Mouse (Mus musculus): ENCODE data around the gene Cyfip2. TPM values are rescaled to one million over a fixed set of nuclear protein-coding genes. Genes with fewer than 3 reads are reported as not detected.

Gene Cyfip2
- polyA plus RNA-seq, 1 experiment from 2014 or later, result 8.9 TPM

GRCm38 (mm10) chr11:46299901-46300300 lies 12.8 kb downstream of the Cyfip2 start:
- no peaks in the 10 kb centered on the region for H3K9me3 ChIP-seq (ENCODE audit: control insufficient read depth, low read length)
- H3K27me3 ChIP-seq (ENCODE audit: control insufficient read depth, insufficient read depth, low read length), result no peaks in the 10 kb centered on the region
- H3K9ac ChIP-seq (ENCODE audit: low read length), result no peak overlapping the region
- H3K4me2 ChIP-seq (ENCODE audit: low read length), result no peak overlapping the region
- no peak for ATAC-seq (ENCODE audit: insufficient number of reproducible peaks, insufficient read depth, low FRiP score, low read depth)
- H3K36me3 ChIP-seq (ENCODE audit: control insufficient read depth, insufficient read depth, low read length), result no peaks in the 10 kb centered on the region
- no peaks in the 10 kb centered on the region for H3K4me1 ChIP-seq (ENCODE audit: control insufficient read depth in 2 of 2, insufficient read depth in 2 of 2, low read length in 2 of 2)
- no peak overlapping the region for H3K27ac ChIP-seq (replicated peaks in 1 of 2; ENCODE audit: control insufficient read depth in 1 of 2, insufficient read depth in 1 of 2, low read depth in 2 of 2, low read length in 2 of 2)
- 68% methylated on average over 6 of the region's 6 CpGs for WGBS
- H3K4me3 ChIP-seq (ENCODE audit: control insufficient read depth in 1 of 2, insufficient read depth in 1 of 2, low read depth in 1 of 2, low read length in 2 of 2), result no peak overlapping the region

DNA sequence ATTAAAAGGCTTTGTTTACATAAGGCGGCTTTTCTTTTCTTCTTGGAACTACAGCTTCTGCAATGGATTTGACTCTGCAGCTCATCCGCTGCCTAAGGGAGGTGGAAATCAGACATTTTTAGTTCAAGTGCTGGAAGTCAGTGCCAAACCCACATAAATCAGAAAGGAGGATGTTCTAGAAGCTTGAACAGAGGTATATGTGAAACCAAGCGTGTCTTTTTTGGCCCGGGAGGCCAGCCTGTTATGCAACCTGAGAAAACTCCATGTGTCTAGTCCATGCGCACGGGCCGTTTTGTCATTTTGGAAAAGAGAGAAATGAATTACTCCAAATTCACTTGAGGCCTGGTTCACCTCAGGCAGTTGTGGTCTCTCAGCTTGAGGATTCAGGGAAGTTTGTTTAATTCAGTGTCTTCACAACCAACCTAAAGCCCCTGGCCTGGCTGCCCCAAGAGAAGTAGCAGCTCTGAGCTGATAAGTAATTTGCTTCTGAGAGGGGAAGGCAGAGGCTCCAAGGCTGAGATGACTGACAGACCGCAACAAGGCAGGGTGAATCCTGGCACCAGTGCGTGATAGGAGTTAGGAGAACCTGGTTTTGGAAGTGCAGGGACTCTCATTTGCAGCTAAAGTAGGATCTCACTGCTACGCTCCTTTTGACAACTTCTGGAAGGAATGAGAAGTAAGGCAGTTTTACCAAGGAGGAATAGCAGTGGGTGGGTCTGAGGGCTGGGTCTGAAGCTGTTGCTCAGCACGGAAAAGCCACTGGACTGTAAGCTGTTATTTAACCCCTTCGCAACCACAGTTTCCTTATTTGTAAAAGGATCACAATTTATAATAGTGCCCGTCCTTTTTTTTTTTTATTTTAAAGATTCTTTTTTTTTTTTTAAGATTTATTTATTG lies 13.5 kb downstream of the Cyfip2 start:
- no peak overlapping the region for H3K27ac ChIP-seq (replicated peaks in 1 of 2; ENCODE audit: control insufficient read depth in 1 of 2, insufficient read depth in 1 of 2, low read depth in 2 of 2, low read length in 2 of 2)
- no peak overlapping the region for H3K4me3 ChIP-seq (ENCODE audit: control insufficient read depth in 1 of 2, insufficient read depth in 1 of 2, low read depth in 1 of 2, low read length in 2 of 2)
- H3K36me3 ChIP-seq (ENCODE audit: control insufficient read depth, insufficient read depth, low read length), result no peaks in the 10 kb centered on the region
- H3K4me1 ChIP-seq (ENCODE audit: control insufficient read depth in 2 of 2, insufficient read depth in 2 of 2, low read length in 2 of 2), result no peaks in the 10 kb centered on the region
- no peaks in the 10 kb centered on the region for H3K9me3 ChIP-seq (ENCODE audit: control insufficient read depth, low read length)
- 69% methylated on average over 13 of the region's 13 CpGs for WGBS
- ATAC-seq (ENCODE audit: insufficient number of reproducible peaks, insufficient read depth, low FRiP score, low read depth), result no peak
- H3K9ac ChIP-seq (ENCODE audit: low read length), result no peak overlapping the region
- no peak overlapping the region for H3K4me2 ChIP-seq (ENCODE audit: low read length)
- no peaks in the 10 kb centered on the region for H3K27me3 ChIP-seq (ENCODE audit: control insufficient read depth, insufficient read depth, low read length)

- no peaks in the 10 kb centered on the region for H3K4me1 ChIP-seq (ENCODE audit: control insufficient read depth in 2 of 2, insufficient read depth in 2 of 2, low read length in 2 of 2)
- H3K27ac ChIP-seq (replicated peaks in 1 of 2; ENCODE audit: control insufficient read depth in 1 of 2, insufficient read depth in 1 of 2, low read depth in 2 of 2, low read length in 2 of 2), result no peak overlapping the region
- H3K36me3 ChIP-seq (ENCODE audit: control insufficient read depth, insufficient read depth, low read length), result no peaks in the 10 kb centered on the region
- no peak for ATAC-seq (ENCODE audit: insufficient number of reproducible peaks, insufficient read depth, low FRiP score, low read depth)
- 88% methylated on average over 11 of the region's 11 CpGs for WGBS
- H3K9me3 ChIP-seq (ENCODE audit: control insufficient read depth, low read length), result no peaks in the 10 kb centered on the region
- H3K4me2 ChIP-seq (ENCODE audit: low read length), result no peak overlapping the region
- no peak overlapping the region for H3K4me3 ChIP-seq (ENCODE audit: control insufficient read depth in 1 of 2, insufficient read depth in 1 of 2, low read depth in 1 of 2, low read length in 2 of 2)
- no peaks in the 10 kb centered on the region for H3K27me3 ChIP-seq (ENCODE audit: control insufficient read depth, insufficient read depth, low read length)
- no peak overlapping the region for H3K9ac ChIP-seq (ENCODE audit: low read length)
Observed at GRCm38 (mm10) chr11:46294390-46294789, 18.3 kb downstream of the Cyfip2 start.

DNA sequence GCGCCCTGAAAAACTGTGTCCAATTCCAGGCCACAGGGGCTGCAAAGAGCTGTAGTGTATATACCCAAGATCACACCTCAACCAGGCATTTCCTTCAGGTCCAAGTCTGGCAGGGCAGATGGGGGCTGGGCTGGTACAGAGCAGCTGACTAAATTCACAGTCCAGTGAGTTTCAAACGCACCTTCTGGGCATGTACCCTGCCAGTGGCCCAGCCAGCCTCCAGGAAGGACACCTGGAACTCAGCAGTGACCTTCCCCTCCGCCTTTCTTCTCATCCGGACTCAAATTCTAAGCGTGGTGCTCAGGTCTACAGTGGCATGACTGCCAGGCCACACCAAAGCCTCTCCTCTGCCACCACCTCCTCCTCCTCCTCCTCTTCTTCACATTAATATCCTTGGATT lies 19.2 kb downstream of the Cyfip2 start:
- ATAC-seq (ENCODE audit: insufficient number of reproducible peaks, insufficient read depth, low FRiP score, low read depth), result no peak
- 90% methylated on average over 5 of the region's 5 CpGs for WGBS
- H3K36me3 ChIP-seq (ENCODE audit: control insufficient read depth, insufficient read depth, low read length), result no peaks in the 10 kb centered on the region
- H3K9me3 ChIP-seq (ENCODE audit: control insufficient read depth, low read length), result no peaks in the 10 kb centered on the region
- H3K27me3 ChIP-seq (ENCODE audit: control insufficient read depth, insufficient read depth, low read length), result no peaks in the 10 kb centered on the region
- no peak overlapping the region for H3K27ac ChIP-seq (replicated peaks in 1 of 2; ENCODE audit: control insufficient read depth in 1 of 2, insufficient read depth in 1 of 2, low read depth in 2 of 2, low read length in 2 of 2)
- H3K4me2 ChIP-seq (ENCODE audit: low read length), result no peak overlapping the region
- H3K4me1 ChIP-seq (ENCODE audit: control insufficient read depth in 2 of 2, insufficient read depth in 2 of 2, low read length in 2 of 2), result no peaks in the 10 kb centered on the region
- H3K4me3 ChIP-seq (ENCODE audit: control insufficient read depth in 1 of 2, insufficient read depth in 1 of 2, low read depth in 1 of 2, low read length in 2 of 2), result no peak overlapping the region
- H3K9ac ChIP-seq (ENCODE audit: low read length), result no peak overlapping the region

- no peak overlapping the region for H3K4me2 ChIP-seq (ENCODE audit: low read length)
- no peak overlapping the region for H3K9ac ChIP-seq (ENCODE audit: low read length)
- H3K9me3 ChIP-seq (ENCODE audit: control insufficient read depth, low read length), result no peaks in the 10 kb centered on the region
- no peak overlapping the region for H3K4me3 ChIP-seq (ENCODE audit: control insufficient read depth in 1 of 2, insufficient read depth in 1 of 2, low read depth in 1 of 2, low read length in 2 of 2)
- H3K27ac ChIP-seq (replicated peaks in 1 of 2; ENCODE audit: control insufficient read depth in 1 of 2, insufficient read depth in 1 of 2, low read depth in 2 of 2, low read length in 2 of 2), result no peak overlapping the region
- 62% methylated on average over 10 of the region's 10 CpGs for WGBS
- H3K36me3 ChIP-seq (ENCODE audit: control insufficient read depth, insufficient read depth, low read length), result no peaks in the 10 kb centered on the region
- H3K27me3 ChIP-seq (ENCODE audit: control insufficient read depth, insufficient read depth, low read length), result no peaks in the 10 kb centered on the region
- H3K4me1 ChIP-seq (ENCODE audit: control insufficient read depth in 2 of 2, insufficient read depth in 2 of 2, low read length in 2 of 2), result 0 out of 4 replicates have a peak, but pooled peaks cover 0 to 3% of the 10 kb centered on the region in 2 experiments
- ATAC-seq (ENCODE audit: insufficient number of reproducible peaks, insufficient read depth, low FRiP score, low read depth), result no peak
Observed at GRCm38 (mm10) chr11:46290988-46291405, 21.7 kb downstream of the Cyfip2 start.

- no peaks in the 10 kb centered on the region for H3K9me3 ChIP-seq (ENCODE audit: control insufficient read depth, low read length)
- H3K36me3 ChIP-seq (ENCODE audit: control insufficient read depth, insufficient read depth, low read length), result no peaks in the 10 kb centered on the region
- no peak overlapping the region for H3K9ac ChIP-seq (ENCODE audit: low read length)
- no peak overlapping the region for H3K27ac ChIP-seq (replicated peaks in 1 of 2; ENCODE audit: control insufficient read depth in 1 of 2, insufficient read depth in 1 of 2, low read depth in 2 of 2, low read length in 2 of 2)
- H3K27me3 ChIP-seq (ENCODE audit: control insufficient read depth, insufficient read depth, low read length), result no peaks in the 10 kb centered on the region
- ATAC-seq (ENCODE audit: insufficient number of reproducible peaks, insufficient read depth, low FRiP score, low read depth), result no peak
- H3K4me3 ChIP-seq (ENCODE audit: control insufficient read depth in 1 of 2, insufficient read depth in 1 of 2, low read depth in 1 of 2, low read length in 2 of 2), result no peak overlapping the region
- H3K4me1 ChIP-seq (ENCODE audit: control insufficient read depth in 2 of 2, insufficient read depth in 2 of 2, low read length in 2 of 2), result 0 out of 4 replicates have a peak, but pooled peaks cover 0 to 3% of the 10 kb centered on the region in 2 experiments
- WGBS, result 86% methylated on average over 9 of the region's 9 CpGs
- no peak overlapping the region for H3K4me2 ChIP-seq (ENCODE audit: low read length)
Observed at GRCm38 (mm10) chr11:46289561-46289960, 23.1 kb downstream of the Cyfip2 start.

GRCm38 (mm10) chr11:46289022-46289421 lies 23.6 kb downstream of the Cyfip2 start:
- Histone ChIP-seq H3K4me2 (ENCODE audit: low read length) (no peak overlapping the region), H3K4me1 (ENCODE audit: control insufficient read depth in 2 of 2, insufficient read depth in 2 of 2, low read length in 2 of 2) (0 out of 4 replicates have a peak, but pooled peaks cover 0 to 3% of the 10 kb centered on the region in 2 experiments), H3K9me3 (ENCODE audit: control insufficient read depth, low read length) (no peaks in the 10 kb centered on the region), H3K36me3 (ENCODE audit: control insufficient read depth, insufficient read depth, low read length) (no peaks in the 10 kb centered on the region), H3K27ac (replicated peaks in 1 of 2; ENCODE audit: control insufficient read depth in 1 of 2, insufficient read depth in 1 of 2, low read depth in 2 of 2, low read length in 2 of 2) (no peak overlapping the region), H3K27me3 (ENCODE audit: control insufficient read depth, insufficient read depth, low read length) (no peaks in the 10 kb centered on the region), H3K4me3 (ENCODE audit: control insufficient read depth in 1 of 2, insufficient read depth in 1 of 2, low read depth in 1 of 2, low read length in 2 of 2) (no peak overlapping the region), H3K9ac (ENCODE audit: low read length) (no peak overlapping the region)
- WGBS, result 84% methylated on average over 4 of the region's 4 CpGs
- ATAC-seq (ENCODE audit: insufficient number of reproducible peaks, insufficient read depth, low FRiP score, low read depth), result no peak

Data from heart, embryonic 14.5 days (tissue).